Mouse (Mus musculus) G1E-ER4 (cell line): Measurements from ENCODE around the gene Robo1. TPM values are rescaled to one million over a fixed set of nuclear protein-coding genes. Genes with fewer than 3 reads are reported as not detected.

Source experiments
- GATA1 ChIP-seq: IDR thresholded peaks from one replicate; pipeline ENCODE4 v1.8.0; 2012; ENCODE audit warnings: low read length, inconsistent platforms
- polyA plus RNA-seq: library from polyadenylated mRNA; stranded (reverse); fragments of >175 nt; gene quantifications from 2 replicates; pipeline ENCODE4 v1.2.3, GENCODE M21; 2012

Robo1 gene
- polyA plus RNA-seq, 1 experiment: not detected

DNA sequence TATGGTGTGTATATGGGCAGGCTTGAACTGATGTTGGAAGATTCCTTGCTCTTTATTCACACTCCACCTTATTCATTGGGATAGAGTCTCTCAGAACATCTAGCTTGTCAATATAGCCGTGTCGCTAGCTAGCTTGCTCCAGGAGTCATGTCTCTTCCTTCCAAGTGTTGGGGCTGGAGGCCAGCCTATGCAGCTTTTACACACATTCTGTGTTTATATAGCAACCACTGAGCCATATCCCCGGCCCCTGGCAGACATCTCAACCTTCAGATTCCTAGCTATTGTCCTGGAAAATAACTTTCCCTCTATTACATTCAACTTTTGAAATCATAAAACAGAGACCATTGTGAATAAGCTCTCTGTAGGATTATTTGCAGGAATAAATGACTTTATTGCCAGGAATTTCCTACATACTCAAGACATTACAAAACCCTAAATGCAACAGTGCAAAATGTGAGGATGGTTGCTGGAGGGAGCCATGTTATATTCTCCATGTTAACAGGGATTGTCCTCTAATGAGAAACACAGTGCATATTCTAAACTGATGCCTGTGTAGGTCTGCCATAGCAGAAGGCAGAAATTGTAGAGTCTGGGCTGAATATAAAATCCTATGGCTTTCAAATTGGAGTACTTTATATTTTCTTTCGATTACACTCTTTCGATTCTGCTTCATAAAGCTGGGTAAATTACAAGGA lies 546.9 kb downstream of the Robo1 start:
- no peak for TF ChIP-seq GATA1

- TF ChIP-seq GATA1: no peak
Observed at GRCm38 (mm10) chr16:72861707-72862277, 553.7 kb downstream of the Robo1 start.

- no peak for TF ChIP-seq GATA1
Observed at GRCm38 (mm10) chr16:72866011-72866410, 557.9 kb downstream of the Robo1 start.

- no peak for TF ChIP-seq GATA1
Observed at GRCm38 (mm10) chr16:72874934-72875732, 567.0 kb downstream of the Robo1 start.

DNA sequence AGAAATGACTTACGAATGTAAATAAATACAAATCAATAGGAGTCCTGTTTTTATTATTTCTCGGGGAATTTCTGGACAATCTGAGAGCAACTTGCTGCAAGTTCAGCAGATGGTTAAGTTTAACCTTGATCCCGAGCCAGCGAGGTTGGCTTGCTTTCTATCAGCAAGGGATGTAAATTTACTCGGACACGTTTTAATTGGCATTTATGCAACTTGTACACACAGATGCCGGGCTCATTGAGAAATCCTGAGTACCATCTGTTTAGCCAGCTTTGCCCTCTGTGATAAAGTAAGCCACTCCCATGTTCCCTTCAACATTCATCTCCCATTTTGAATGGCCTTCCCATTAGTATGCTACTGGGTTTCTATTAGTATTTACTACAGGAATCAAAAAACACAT lies 580.0 kb downstream of the Robo1 start:
- TF ChIP-seq GATA1: no peak

- TF ChIP-seq GATA1: no peak
Observed at GRCm38 (mm10) chr16:72889401-72889800, 581.3 kb downstream of the Robo1 start.

GRCm38 (mm10) chr16:72897125-72897524 lies 589.0 kb downstream of the Robo1 start:
- TF ChIP-seq GATA1: no peak

DNA sequence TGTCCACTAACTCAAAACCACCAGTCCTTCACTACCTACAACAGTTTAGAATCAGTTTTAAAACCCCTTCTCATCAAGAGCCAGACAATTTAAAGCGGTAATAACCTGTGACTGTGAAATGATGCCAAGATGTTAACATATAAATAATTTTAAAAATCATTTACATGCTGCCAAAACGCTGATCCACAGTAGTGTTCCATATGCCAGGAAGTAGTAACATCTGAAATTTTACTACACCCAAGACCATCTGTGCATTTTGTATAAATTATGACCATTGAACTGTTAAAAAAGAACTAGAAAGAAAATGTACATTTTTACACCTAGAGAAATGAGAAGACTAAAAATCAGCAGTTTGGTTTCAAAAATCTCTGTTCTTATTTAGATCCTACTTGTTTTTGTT lies 600.8 kb downstream of the Robo1 start:
- no peak for TF ChIP-seq GATA1

DNA sequence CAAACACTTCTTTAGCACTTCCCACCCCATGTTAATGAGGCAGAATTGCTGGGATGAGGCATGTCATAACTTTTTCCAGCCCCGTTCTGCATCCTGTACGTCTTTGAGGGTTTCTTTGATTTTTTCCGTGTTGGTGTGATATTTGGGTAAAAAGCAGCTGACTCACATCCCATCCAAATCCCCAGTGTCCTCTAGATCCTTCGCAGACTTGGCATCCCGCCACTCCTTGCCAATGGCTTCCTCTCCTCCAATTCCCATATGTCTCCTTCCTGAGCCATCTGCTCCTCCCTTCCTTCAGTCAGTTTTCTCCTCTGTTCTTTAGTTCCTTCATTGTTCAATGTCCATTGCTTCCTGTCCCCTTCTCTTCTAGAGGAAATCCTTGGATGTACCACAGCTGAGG lies 605.0 kb downstream of the Robo1 start:
- no peak for TF ChIP-seq GATA1

GRCm38 (mm10) chr16:72914068-72914630 lies 606.0 kb downstream of the Robo1 start:
- TF ChIP-seq GATA1: no peak

- no peak for TF ChIP-seq GATA1
Observed at GRCm38 (mm10) chr16:72920013-72920412, 611.9 kb downstream of the Robo1 start.

- no peak for TF ChIP-seq GATA1
Observed at GRCm38 (mm10) chr16:72924423-72925224, 616.5 kb downstream of the Robo1 start.

DNA sequence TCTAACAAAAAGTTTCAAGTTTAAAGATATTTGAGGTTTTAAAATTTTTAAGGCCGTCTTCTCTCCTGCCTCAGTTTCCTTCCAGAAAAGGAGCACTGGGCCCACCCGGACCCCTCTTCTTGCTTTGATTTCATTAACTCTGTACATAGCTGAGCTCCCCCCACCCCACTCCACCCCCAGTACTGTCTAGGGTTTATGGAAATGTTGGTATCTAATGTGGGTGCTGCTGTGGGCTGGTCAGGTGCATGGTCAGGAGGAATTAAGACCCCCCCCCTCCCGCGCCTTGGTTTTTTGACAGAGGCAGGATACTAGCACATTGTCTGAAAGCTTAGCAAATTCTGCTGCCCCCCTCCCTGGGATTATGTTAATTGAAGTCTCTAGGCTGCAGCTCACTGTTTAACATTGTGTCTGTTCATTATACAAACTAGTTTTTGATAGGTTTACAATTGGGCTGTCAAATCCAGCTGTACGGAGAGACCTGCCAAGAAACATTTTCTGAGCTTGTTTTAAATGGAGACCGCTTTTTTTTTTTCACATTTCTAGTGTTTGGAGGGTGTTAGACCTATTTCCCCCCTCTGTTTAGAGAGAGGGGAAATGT lies 620.5 kb downstream of the Robo1 start:
- no peak for TF ChIP-seq GATA1

DNA sequence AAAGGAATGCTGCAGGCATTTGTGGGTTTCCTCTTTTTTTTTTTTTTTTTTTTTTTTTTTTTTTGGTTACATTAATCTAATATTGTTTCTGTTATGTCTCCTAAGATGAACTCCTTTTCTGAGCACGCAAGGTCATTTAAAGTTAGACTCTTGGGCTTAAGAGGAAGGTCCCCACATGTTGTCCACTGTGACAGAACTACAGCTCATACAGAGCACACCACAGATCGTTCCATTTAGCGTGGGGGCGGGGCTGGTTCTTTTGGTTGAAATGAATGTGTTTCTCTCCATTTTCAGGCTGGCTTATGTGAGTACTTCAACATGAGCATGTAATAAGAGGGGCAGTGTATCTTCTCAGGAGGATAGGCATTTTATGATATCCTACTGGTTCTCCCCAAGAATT lies 622.8 kb downstream of the Robo1 start:
- no peak for TF ChIP-seq GATA1

DNA sequence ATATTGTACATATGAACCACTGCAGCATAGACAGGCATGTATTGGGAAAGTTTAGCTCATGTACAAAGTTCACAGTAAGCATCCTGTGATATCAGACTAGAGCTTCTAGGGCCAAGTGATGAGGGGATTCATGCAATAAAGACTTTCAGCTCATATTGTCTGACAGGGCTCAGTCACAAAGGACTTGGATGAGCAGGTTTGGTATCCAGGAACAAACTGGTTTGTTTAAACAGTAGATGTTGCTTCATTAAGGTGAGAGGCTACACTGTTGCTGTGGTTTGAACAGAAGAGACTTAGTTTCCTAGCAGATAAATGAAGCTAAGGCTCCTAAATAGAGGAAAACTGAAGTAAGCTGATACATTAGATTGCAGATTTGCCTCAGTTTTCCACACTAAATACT lies 626.8 kb downstream of the Robo1 start:
- TF ChIP-seq GATA1: no peak
